Mouse (Mus musculus) E14TG2a.4 (cell line): Measurements from ENCODE around the gene Arl2.
A peak's percentile ranks its signal among the peaks of the same experiment; 100 is the strongest.

Experiments
- H3K27me3 ChIP-seq: 2 replicates; pipeline ENCODE4 v1.6.1; 2014; ENCODE audit warnings: low read length, control low read depth; ENCODE audit not compliant: insufficient read depth
- H3K36me3 ChIP-seq: 2 replicates; pipeline ENCODE4 v1.6.1; 2014; ENCODE audit warnings: low read length, control low read depth; ENCODE audit not compliant: insufficient read depth
- H3K4me1 ChIP-seq: replicated peaks from 2 replicates; pipeline ENCODE4 v1.6.1; 2014; ENCODE audit warnings: low read depth, low read length, control low read depth
- H3K4me3 ChIP-seq: replicated peaks from 2 replicates; pipeline ENCODE4 v1.5.1; 2014; ENCODE audit warnings: mild to moderate bottlenecking, low read length
- H3K9me3 ChIP-seq: 2 replicates; pipeline ENCODE4 v1.6.1; 2014; ENCODE audit warnings: low read length, control low read depth
- CTCF ChIP-seq: conservative IDR thresholded peaks from 2 replicates; pipeline ENCODE4 v1.5.1; 2014; ENCODE audit warnings: low read length
- NANOG ChIP-seq: IDR thresholded peaks from 2 replicates; pipeline ENCODE4 v1.6.1; 2014; ENCODE audit warnings: borderline replicate concordance, low read length, mixed read lengths
- POU5F1 ChIP-seq: IDR thresholded peaks from 2 replicates; pipeline ENCODE4 v1.6.1; 2014; ENCODE audit warnings: low read length, borderline replicate concordance

Gene Arl2

GRCm38 (mm10) chr19:6141394-6141749, at the start of gene Arl2:
Arl2 (minus strand) TSS chr19:6141548.
- Histone ChIP-seq H3K27me3 (no peaks in the 10 kb centered on the region), H3K4me3 (peak within 1 kb of the TSS; percentile 87), H3K9me3 (no peaks in the 10 kb centered on the region), H3K36me3 (peaks cover 30% of the 10 kb centered on the region), H3K4me1 (peaks cover 36% of the 10 kb centered on the region)
- TF ChIP-seq POU5F1 (no peak), NANOG (no peak), CTCF (peak; percentile 62)

- TF ChIP-seq POU5F1 (no peak), NANOG (no peak), CTCF (no peak)
- peaks cover 12% of the 10 kb centered on the region for H3K4me1 ChIP-seq
- H3K27me3 ChIP-seq: peaks cover 40% of the 10 kb centered on the region
- no peaks in the 10 kb centered on the region for H3K36me3 ChIP-seq
- no peaks in the 10 kb centered on the region; the same call in 1 of the 2 replicates for H3K9me3 ChIP-seq
- peak within 1 kb of the TSS; percentile 59; the same call in 1 of the 2 replicates for H3K4me3 ChIP-seq
These were observed 42.8 kb upstream of the Arl2 start, which contains the start of gene Majin for GRCm38 (mm10) chr19:6184131-6184530. Majin (plus strand) TSS chr19:6184388.

- Histone ChIP-seq H3K4me3 (no peak overlapping the region), H3K27me3 (peaks cover 40% of the 10 kb centered on the region), H3K4me1 (peaks cover 12% of the 10 kb centered on the region), H3K9me3 (no peaks in the 10 kb centered on the region; the same call in 1 of the 2 replicates), H3K36me3 (no peaks in the 10 kb centered on the region)
- no peak for TF ChIP-seq POU5F1
- TF ChIP-seq NANOG: no peak
- no peak for TF ChIP-seq CTCF
These were observed 41.2 kb upstream of the Arl2 start for GRCm38 (mm10) chr19:6182534-6182933.

GRCm38 (mm10) chr19:6181629-6182028, 40.3 kb upstream of the Arl2 start:
- no peaks in the 10 kb centered on the region for H3K36me3 ChIP-seq
- peaks cover 12% of the 10 kb centered on the region for H3K4me1 ChIP-seq
- H3K4me3 ChIP-seq: no peak overlapping the region
- TF ChIP-seq NANOG (no peak), POU5F1 (no peak), CTCF (no peak)
- no peaks in the 10 kb centered on the region; the same call in 1 of the 2 replicates for H3K9me3 ChIP-seq
- peaks cover 40% of the 10 kb centered on the region for H3K27me3 ChIP-seq

GRCm38 (mm10) chr19:6178775-6179174, 37.4 kb upstream of the Arl2 start:
- H3K36me3 ChIP-seq: no peaks in the 10 kb centered on the region
- H3K4me1 ChIP-seq: peaks cover 4% of the 10 kb centered on the region
- H3K27me3 ChIP-seq: peaks cover 20% of the 10 kb centered on the region
- H3K9me3 ChIP-seq: no peaks in the 10 kb centered on the region; the same call in 1 of the 2 replicates
- H3K4me3 ChIP-seq: no peak overlapping the region
- TF ChIP-seq NANOG (no peak), POU5F1 (no peak), CTCF (no peak)

- Histone ChIP-seq H3K36me3 (no peaks in the 10 kb centered on the region), H3K4me1 (peaks cover 7% of the 10 kb centered on the region), H3K27me3 (0 out of 2 replicates have a peak, but pooled peaks cover 4% of the 10 kb centered on the region), H3K4me3 (no peak overlapping the region), H3K9me3 (no peaks in the 10 kb centered on the region)
- TF ChIP-seq CTCF (no peak), NANOG (no peak), POU5F1 (no peak)
These were observed 33.4 kb upstream of the Arl2 start for GRCm38 (mm10) chr19:6174771-6175170.

- no peak for TF ChIP-seq POU5F1
- no peak for TF ChIP-seq CTCF
- no peak for TF ChIP-seq NANOG
These were observed 29.9 kb upstream of the Arl2 start for GRCm38 (mm10) chr19:6171215-6171614.

GRCm38 (mm10) chr19:6166750-6167149, 25.4 kb upstream of the Arl2 start:
- Histone ChIP-seq H3K9me3 (no peaks in the 10 kb centered on the region), H3K36me3 (no peaks in the 10 kb centered on the region), H3K27me3 (0 out of 2 replicates have a peak, but pooled peaks cover 11% of the 10 kb centered on the region), H3K4me3 (no peak overlapping the region), H3K4me1 (peaks cover 20% of the 10 kb centered on the region)
- TF ChIP-seq NANOG (no peak), POU5F1 (no peak), CTCF (peak; percentile 49)

More at GRCm38 (mm10) chr19:6171215-6171614, 29.9 kb upstream of the Arl2 start:
- H3K4me3 ChIP-seq: no peak overlapping the region
- no peaks in the 10 kb centered on the region for H3K36me3 ChIP-seq
- peaks cover 7% of the 10 kb centered on the region for H3K4me1 ChIP-seq
- H3K27me3 ChIP-seq: 0 out of 2 replicates have a peak, but pooled peaks cover 4% of the 10 kb centered on the region
- no peaks in the 10 kb centered on the region for H3K9me3 ChIP-seq
